Mouse (Mus musculus) heart, adult 2 months (tissue): ENCODE measurements around the gene Cnksr3.

Experiments
- CTCF ChIP-seq: fragments of 200-600 bp; IDR thresholded peaks from 2 replicates; pipeline ENCODE4 v1.8.1; 2022; ENCODE audit warnings: antibody characterized with exemption, mild to moderate bottlenecking, moderate library complexity
- POLR2A ChIP-seq: fragments of 200-500 bp; IDR thresholded peaks from 2 replicates; pipeline ENCODE4 v1.6.1; 2011; ENCODE audit warnings: mild to moderate bottlenecking, low read depth, low read length, control low read depth; ENCODE audit not compliant: insufficient read depth

- TF ChIP-seq POLR2A (no peak), CTCF (no peak)
Observed at GRCm38 (mm10) chr10:7198201-7198600, 13.8 kb downstream of the Cnksr3 start.
